Mouse (Mus musculus) gastrocnemius, postnatal 36 days (tissue): ENCODE data around the gene Olfr91. TPM values are rescaled to one million over a fixed set of nuclear protein-coding genes. Genes with fewer than 3 reads are reported as not detected.
"Not testable (repeated sequence)": the region's sequence is repeated elsewhere in the genome, so short reads cannot be mapped to it uniquely, and the experiment has no call there.

Experiments used
- DNase-seq, 2 experiments: peaks; one replicate each; pipeline ENCODE4 v3.0.0; 2022
- intact Hi-C: fragments of 180-260 bp; cut with DNase I; formaldehyde crosslinking; loops from one replicate; pipeline ENCODE4 v1.15.1; 2025
- long read RNA-seq, 2 experiments: library from polyadenylated mRNA; stranded (forward); transcript quantifications; one replicate each; pipeline ENCODE4 v2.0.0; 2021
- total RNA-seq, 2 experiments: library from RNA; stranded (reverse); gene quantifications; 2 replicates each; pipeline ENCODE4 v1.2.3; 2021

Gene Olfr91
- not detected for total RNA-seq
- long read RNA-seq, experiment 1 = 0 reads
- long read RNA-seq, experiment 2 = 0 reads

GRCm38 (mm10) chr17:37098178-37098577 is at the start of gene Olfr91:
Gene Olfr91 (minus strand): TSS chr17:37098278.
- intact Hi-C loops = no loop called here
- DNase-seq = no peak

GRCm38 (mm10) chr17:37131366-37131765 is 33.3 kb upstream of the Olfr91 start:
- DNase-seq, intact Hi-C loops: not testable (repeated sequence)

DNA sequence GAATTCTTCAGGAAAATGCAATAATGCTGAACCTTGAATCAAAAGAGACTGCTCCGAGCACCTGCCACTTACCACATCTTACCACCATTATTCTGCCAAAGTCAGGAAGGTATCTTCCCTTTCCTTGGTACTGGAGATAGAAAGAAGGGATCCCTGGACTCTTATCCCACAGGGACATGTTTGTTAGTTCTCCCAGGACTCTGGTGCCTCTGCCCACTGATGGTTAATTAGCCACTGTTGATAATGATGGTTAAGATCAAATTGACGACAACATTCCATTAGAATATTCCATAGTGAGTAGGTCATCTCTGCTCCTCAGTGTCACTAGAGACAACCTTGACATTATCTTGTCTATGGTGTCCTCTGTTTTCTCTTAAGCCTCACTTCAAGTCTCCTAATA is 21.9 kb upstream of the Olfr91 start, which contains the start of gene Olfr92:
TSS of gene Olfr92 (minus strand) at position 101 of the 400 bp plus-strand sequence.
- DNase-seq = no peak
- intact Hi-C loops = no loop called here

DNA sequence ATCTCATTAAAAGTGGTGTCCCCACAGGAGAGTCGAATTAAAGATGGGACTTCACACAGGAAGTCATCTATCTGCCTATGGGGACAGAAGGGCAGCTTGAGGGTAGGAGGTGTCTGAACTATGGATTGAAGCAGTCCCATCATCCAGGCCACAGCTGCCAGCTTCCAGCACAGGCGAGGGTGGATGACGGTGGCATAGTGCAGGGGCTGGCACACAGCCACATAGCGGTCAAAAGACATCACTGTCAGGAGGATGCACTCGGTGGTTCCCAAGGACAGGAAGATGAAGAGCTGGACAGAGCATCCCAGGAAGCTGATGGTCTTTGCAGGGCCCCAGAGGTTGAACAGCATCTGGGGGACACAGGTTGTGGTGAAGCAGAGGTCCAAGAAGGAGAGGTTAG is 4.8 kb downstream of the Olfr91 start:
- no peak for DNase-seq
- intact Hi-C loops = no loop called here

DNA sequence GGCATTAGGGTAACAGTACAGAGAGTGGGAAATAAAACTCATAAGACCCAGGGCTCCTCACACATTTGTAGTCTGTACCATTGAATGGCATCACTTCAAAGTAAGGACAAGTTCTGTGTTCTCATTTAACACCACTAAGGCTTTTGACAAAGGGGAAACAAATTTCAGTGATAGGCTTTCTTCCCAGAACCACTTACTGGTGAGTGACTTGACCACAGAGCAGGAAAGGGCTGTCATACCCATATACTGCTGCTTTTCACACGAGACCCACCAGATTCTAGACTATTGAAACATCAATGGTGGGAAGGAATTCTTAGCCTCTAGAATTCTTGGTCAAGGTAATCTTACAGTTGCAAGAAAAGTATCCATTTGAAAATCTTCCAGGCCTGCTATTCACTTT is 5.9 kb downstream of the Olfr91 start:
- no peak for DNase-seq
- intact Hi-C loops = no loop called here

GRCm38 (mm10) chr17:37088399-37088798 is 9.7 kb downstream of the Olfr91 start, which contains the start of gene Olfr90:
Gene Olfr90 (minus strand): TSS chr17:37088499.
- intact Hi-C loops = no loop called here
- DNase-seq = no peak

GRCm38 (mm10) chr17:37085545-37085944 is 12.5 kb downstream of the Olfr91 start:
- intact Hi-C loops = no loop called here
- DNase-seq = no peak

- intact Hi-C loops = no loop called here
Measured at GRCm38 (mm10) chr17:37084632-37085031, 13.4 kb downstream of the Olfr91 start.

DNA sequence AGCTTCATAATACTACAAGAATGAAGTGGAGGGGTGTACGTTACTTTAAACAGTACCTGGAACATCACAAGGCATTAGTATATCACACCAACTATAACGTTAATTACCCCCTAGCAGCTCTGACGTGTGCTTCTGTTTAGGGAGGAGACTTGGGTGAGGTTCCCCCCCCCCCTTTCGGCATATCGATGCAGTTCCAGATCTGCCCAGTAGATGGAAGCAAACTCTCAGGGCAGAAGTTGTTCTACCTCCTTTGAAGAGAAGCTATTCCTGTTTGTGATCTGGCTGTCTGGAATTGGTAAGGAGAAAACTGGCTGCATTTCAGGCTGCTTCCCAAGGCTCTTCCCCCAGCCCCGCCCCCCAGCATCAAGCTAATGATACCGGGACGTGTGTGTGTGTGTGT is 14.8 kb downstream of the Olfr91 start:
- DNase-seq = peak in 1 of 2 experiments; percentile 30
- intact Hi-C loops = loop anchor here (1.0 kb wide), 1 partner anchor 121 kb away; no protein-coding TSS in a partner anchor

More at GRCm38 (mm10) chr17:37084632-37085031, 13.4 kb downstream of the Olfr91 start:
- no peak for DNase-seq

- DNase-seq = no peak
- intact Hi-C loops = no loop called here
Measured at GRCm38 (mm10) chr17:37081659-37082058, 16.4 kb downstream of the Olfr91 start.

GRCm38 (mm10) chr17:37080119-37080518 is 18.0 kb downstream of the Olfr91 start:
- intact Hi-C loops = no loop called here
- DNase-seq = peak in 1 of 2 experiments; percentile 31

GRCm38 (mm10) chr17:37078990-37079389 is 19.1 kb downstream of the Olfr91 start:
- no peak for DNase-seq
- intact Hi-C loops = no loop called here

- intact Hi-C loops = no loop called here
- DNase-seq = no peak
Measured at GRCm38 (mm10) chr17:37078193-37078592, 19.9 kb downstream of the Olfr91 start.

- DNase-seq = no peak
- intact Hi-C loops = no loop called here
Measured at GRCm38 (mm10) chr17:37075766-37076165, 22.3 kb downstream of the Olfr91 start.

GRCm38 (mm10) chr17:37075181-37075580 is 22.9 kb downstream of the Olfr91 start:
- intact Hi-C loops = no loop called here
- DNase-seq = no peak

GRCm38 (mm10) chr17:37072730-37073276 is 25.3 kb downstream of the Olfr91 start:
- intact Hi-C loops = no loop called here

GRCm38 (mm10) chr17:37072080-37072729 is 25.9 kb downstream of the Olfr91 start:
- intact Hi-C loops = no loop called here
- no peak for DNase-seq

More at GRCm38 (mm10) chr17:37072730-37073276, 25.3 kb downstream of the Olfr91 start:
- no peak for DNase-seq

DNA sequence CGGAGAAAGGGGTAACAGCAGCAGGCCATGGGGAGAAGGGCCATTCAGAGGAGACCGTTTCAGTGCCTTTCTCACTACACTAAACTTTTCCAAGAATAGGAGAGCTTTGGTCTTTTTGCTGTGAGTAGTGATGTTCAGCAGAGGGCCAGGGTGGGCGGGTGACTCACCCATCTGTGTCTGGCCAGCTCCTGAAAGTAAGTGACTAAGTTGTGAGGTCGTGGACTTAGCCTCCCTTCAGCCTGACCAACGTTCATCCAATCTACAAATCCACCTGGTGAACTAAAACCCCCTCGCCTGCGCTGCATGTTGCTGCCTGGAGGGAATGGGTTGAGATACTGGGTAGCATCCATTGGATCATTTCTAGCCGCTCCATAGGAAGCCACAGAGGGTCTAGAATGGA is 28.0 kb downstream of the Olfr91 start:
- intact Hi-C loops = no loop called here

GRCm38 (mm10) chr17:37067861-37068260 is 30.2 kb downstream of the Olfr91 start:
- no peak for DNase-seq
- intact Hi-C loops = no loop called here

More for the DNA sequence above, 28.0 kb downstream of the Olfr91 start:
- no peak for DNase-seq

DNA sequence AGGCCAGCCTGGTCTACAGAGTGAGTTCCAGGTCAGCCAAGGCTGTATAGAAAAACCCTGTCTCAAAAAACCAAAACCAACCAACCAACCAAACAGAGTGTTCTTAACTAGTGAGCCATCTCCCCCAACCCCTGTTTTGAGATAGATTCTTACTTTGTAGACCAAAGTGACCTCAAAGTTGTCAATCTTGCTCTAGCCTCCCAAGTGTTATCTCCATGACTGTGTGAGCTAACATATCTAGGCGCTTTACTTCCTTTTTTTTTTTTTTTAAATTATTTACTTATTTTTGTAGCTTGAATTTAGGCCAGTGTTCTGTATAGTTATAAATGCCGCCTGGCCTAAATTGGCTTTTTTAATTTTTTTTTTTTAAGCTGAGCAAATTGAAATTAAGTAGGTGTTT is 32.1 kb downstream of the Olfr91 start:
- no peak for DNase-seq
- intact Hi-C loops = no loop called here

- no peak for DNase-seq
Measured at GRCm38 (mm10) chr17:37063686-37064495, 34.2 kb downstream of the Olfr91 start.

More at GRCm38 (mm10) chr17:37063686-37064495, 34.2 kb downstream of the Olfr91 start:
- intact Hi-C loops = no loop called here
